Mouse (Mus musculus) lung, postnatal 4 days (tissue): ENCODE results near the gene Tbc1d13.
"Not testable (repeated sequence)": the region's sequence is repeated elsewhere in the genome, so short reads cannot be mapped to it uniquely, and the experiment has no call there.

Experiments
- DNase-seq, 2 experiments: peaks; one replicate each; pipeline ENCODE4 v3.0.0; 2021

Gene Tbc1d13

GRCm38 (mm10) chr2:30130156-30130555, 3.4 kb upstream of the Tbc1d13 start:
- DNase-seq = no peak

DNA sequence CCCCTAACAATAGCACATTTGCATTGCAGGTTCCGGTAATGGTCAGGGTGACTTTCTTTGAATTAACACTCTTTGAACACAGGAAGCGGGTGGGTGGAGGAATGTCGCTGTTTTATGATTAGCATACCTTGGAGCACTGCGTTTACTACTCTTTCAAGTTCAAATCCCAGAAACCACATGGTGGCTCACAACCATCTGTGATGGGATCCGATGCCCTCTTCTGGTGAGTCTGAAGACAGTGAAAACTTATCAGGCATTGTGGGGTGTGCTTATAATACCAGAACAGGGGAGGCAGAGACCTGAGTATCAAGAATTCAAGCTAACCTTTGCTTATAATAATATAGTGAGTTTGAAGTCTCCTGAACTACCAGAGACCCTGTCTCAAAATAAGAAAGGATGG, 2.3 kb upstream of the Tbc1d13 start:
- not testable (repeated sequence) for DNase-seq

- DNase-seq = peak in 1 of 2 experiments; percentile 53
These were observed 539 bp upstream of the Tbc1d13 start for GRCm38 (mm10) chr2:30132801-30133612.

GRCm38 (mm10) chr2:30134378-30134711, 799 bp downstream of the Tbc1d13 start:
- DNase-seq = peak in 1 of 2 experiments; percentile 25

- no peak for DNase-seq
These were observed 1.5 kb downstream of the Tbc1d13 start for GRCm38 (mm10) chr2:30134928-30135620.

DNA sequence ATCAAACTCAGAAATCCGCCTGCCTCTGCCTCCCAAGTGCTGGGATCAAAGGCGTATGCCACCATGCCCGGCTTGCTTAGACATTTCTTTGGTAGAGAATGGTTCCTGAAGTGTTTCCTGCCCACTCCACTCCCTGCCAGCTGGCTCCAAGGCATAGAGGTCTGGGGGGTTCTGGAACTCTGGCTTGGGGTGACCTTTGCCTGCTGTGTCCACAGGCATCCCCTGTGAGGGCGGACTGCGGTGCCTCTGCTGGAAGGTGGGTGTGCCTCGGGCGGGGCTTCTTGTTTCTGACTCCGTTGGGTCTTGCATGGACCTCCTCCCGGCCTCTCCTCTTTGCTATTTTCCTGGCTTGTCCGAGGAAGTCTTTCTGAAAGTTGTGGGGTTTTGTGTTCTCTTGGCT, 2.9 kb downstream of the Tbc1d13 start:
- DNase-seq = no peak

- not testable (repeated sequence) for DNase-seq
These were observed 6.5 kb downstream of the Tbc1d13 start for GRCm38 (mm10) chr2:30140021-30140420.

DNA sequence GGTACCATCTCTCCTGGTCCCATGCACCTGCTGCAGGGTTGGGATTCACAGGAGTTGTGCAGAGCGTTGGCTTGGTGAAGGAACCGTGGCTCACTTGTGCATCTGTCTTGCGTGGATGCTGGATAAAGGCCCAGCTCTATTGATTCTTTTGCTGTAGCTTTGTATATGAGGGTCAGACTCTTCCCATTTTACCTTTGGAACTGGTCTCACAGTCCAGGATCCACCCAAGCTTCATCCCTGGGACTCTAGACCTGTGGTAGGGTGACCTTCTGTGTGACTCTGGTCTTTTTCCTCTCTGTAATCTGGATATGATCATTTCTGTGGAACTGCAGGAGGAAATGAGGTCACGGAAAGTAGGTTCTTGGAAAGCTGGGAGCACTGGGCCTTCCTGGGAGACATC, 10.9 kb downstream of the Tbc1d13 start:
- DNase-seq = no peak

GRCm38 (mm10) chr2:30147466-30147865, 13.9 kb downstream of the Tbc1d13 start:
- DNase-seq = peak; percentile 73 to 90

DNA sequence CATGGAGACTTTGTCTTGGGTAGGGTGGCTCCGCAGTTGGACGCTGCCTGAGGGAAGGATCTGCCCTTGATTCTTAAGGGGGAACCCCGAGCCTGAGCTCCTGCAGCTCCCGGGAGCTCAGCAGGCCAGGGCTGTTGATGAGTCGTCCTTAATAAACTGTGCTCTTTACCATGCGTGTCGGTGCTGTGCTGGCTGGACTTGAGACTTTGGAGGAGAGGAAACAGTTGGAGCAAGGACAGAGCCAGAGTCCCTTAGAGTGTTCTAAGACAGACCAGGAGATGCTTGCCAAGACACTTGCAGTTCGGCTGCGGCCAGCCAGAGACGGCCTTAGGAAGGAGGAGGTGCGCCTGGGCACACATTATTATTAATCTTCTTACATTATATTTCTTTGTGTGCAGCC, 18.3 kb downstream of the Tbc1d13 start:
- DNase-seq = no peak

- DNase-seq = no peak
These were observed 19.1 kb downstream of the Tbc1d13 start for GRCm38 (mm10) chr2:30152616-30153015.

DNA sequence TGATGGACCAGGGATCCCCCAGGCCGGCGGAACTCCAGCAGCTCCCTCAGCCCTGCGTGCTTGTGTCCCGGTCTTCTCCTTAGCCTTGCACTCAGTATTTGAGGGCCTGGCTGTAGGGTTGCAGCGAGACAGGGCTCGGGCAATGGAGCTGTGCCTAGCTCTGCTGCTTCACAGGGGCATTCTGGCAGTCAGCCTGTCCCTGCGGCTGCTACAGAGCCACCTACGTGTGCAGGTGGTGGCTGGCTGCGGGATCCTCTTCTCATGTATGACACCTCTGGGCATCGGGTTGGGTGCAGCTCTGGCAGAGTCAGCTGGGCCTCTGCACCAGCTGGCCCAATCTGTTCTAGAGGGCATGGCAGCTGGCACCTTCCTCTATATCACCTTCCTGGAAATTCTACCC, 26.3 kb downstream of the Tbc1d13 start:
- not testable (repeated sequence) for DNase-seq

DNA sequence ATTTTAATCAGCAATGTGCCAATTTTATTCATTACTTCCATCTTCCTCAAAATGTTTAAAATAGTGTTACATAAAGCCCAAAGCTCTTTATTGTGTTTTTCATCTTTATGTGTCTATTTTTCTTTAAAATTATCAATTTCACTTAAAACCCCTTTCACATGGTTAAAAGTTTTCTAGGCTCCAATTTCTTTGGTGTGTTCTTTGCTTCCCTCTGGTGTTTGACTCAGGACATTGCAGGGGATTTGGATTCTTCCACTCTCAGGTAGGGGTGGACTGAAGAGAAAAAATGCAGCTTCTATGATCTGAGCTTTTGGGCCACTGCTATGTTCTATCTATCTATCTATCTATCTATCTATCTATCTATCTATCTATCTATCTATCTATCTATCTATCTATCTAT, 28.3 kb downstream of the Tbc1d13 start:
- DNase-seq = peak in 1 of 2 experiments; percentile 39

- DNase-seq = peak in 1 of 2 experiments; percentile 14
These were observed 30.9 kb downstream of the Tbc1d13 start for GRCm38 (mm10) chr2:30164340-30164932.

DNA sequence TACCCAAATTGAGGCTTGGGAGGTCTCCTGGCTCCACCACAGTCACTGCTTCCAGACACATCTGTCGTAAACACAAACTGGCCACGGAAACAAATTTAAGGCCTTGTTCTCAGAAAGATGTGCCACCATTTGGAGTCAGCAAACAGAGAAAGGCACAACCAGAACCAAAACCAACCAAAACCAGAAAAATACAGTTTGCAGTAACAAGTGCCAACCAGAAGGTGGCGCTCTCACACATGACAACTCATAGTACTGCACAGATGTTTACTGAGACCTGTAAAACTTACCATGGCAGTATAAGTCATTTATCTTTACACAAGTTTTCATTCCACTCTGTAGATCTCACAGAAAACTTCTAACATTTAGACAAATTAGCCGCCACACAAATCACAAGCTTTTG, 33.1 kb downstream of the Tbc1d13 start:
- DNase-seq = peak in 1 of 2 experiments; percentile 12

GRCm38 (mm10) chr2:30171371-30171996, 37.9 kb downstream of the Tbc1d13 start, which contains the start of gene Endog:
TSS of gene Endog (plus strand) at chr2:30171493.
- DNase-seq = peak; percentile 86 to 91

GRCm38 (mm10) chr2:30171997-30172382, 38.4 kb downstream of the Tbc1d13 start:
- DNase-seq = no peak

DNA sequence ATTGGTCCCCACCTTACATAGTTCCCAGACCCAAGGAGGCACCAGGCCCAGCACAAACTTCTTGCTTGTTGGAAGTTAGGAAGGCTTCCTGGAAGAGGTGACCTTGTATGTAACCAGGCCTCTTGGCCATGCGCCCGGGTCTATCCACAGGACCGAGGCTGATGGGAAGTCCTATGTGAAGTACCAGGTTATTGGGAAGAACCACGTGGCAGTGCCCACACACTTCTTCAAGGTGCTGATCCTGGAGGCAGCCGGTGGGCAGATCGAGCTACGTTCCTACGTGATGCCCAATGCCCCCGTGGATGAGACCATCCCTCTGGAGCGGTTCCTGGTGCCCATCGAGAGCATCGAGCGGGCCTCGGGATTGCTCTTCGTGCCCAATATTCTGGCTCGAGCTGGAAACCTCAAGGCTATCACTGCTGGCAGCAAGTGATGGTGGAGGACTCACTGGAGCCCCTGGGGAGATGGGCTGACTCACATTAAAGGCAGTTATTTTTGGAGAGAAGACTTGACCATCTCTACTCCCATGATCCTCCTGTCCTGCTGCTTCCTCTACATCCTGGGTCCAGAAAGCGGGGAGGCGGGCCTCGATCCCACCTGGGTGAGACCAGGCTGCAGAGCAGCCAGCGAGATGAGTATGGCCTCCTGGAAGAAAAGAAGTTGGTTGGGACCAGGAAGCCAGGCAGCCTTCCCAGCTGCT, 40.1 kb downstream of the Tbc1d13 start:
- DNase-seq = no peak

GRCm38 (mm10) chr2:30175897-30176296, 42.4 kb downstream of the Tbc1d13 start:
- DNase-seq = no peak

- DNase-seq = no peak
These were observed 43.0 kb downstream of the Tbc1d13 start for GRCm38 (mm10) chr2:30176561-30176960.

- peak; percentile 97 for DNase-seq
These were observed 44.4 kb downstream of the Tbc1d13 start, which contains the start of gene Spout1 for GRCm38 (mm10) chr2:30177700-30178675. TSS of gene Spout1 (minus strand) at chr2:30178459.
